Mouse (Mus musculus): ENCODE data around the gene Capns1. TPM values are rescaled to one million over a fixed set of nuclear protein-coding genes. Genes with fewer than 3 reads are reported as not detected.
A peak's percentile ranks its signal among the peaks of the same experiment; 100 is the strongest.

The Capns1 gene
- total RNA-seq, 1 experiment = 164 TPM

GRCm38 (mm10) chr7:30231328-30231668 is 32.7 kb upstream of the Capns1 start:
- DNase-seq (ENCODE audit: low read depth, low spot score) = no peak
- Histone ChIP-seq H3K4me3 (ENCODE audit: insufficient read depth in 1 of 2, low read depth in 1 of 2, low read length in 2 of 2, poor library complexity in 1 of 2, severe bottlenecking in 1 of 2) (peak overlapping the region; percentile 81 to 89), H3K27ac (ENCODE audit: insufficient read depth, low read depth, low read length, poor library complexity, severe bottlenecking) (no peak overlapping the region), H3K4me1 (ENCODE audit: control insufficient read depth in 2 of 2, insufficient read depth in 2 of 2, low read length in 2 of 2, poor library complexity in 1 of 2) (peaks cover 0 to 8% of the 10 kb centered on the region in 2 experiments; a peak in 1 of 4 replicates), H3K9me3 (ENCODE audit: control insufficient read depth, insufficient read depth, low read depth, low read length) (no peaks in the 10 kb centered on the region), H3K36me3 (ENCODE audit: control insufficient read depth, insufficient read depth, low read length, poor library complexity, severe bottlenecking) (peaks cover 18% of the 10 kb centered on the region), H3K9ac (ENCODE audit: insufficient read depth, low read depth, low read length, poor library complexity, severe bottlenecking) (peak overlapping the region; percentile 74)
- TF ChIP-seq HCFC1 (IDR thresholded peaks at IDR 0.05; ENCODE audit: borderline replicate concordance, insufficient read depth, low read length) = no peak
- TF ChIP-seq CHD2 (IDR thresholded peaks at IDR 0.05; ENCODE audit: low read depth, low read length) = no peak
- TF ChIP-seq ZNF384 (IDR thresholded peaks at IDR 0.05; ENCODE audit: low read depth, low read length) = no peak
- TF ChIP-seq MAFK (IDR thresholded peaks at IDR 0.05; ENCODE audit: insufficient read depth, low read depth, low read length) = no peak
- no peak for TF ChIP-seq ZC3H11A (IDR thresholded peaks at IDR 0.05; ENCODE audit: borderline replicate concordance, low read depth, low read length)
- in situ Hi-C loops (cut with MboI; ENCODE audit: low sequenced_read_pairs in 2 of 2, unreplicated experiment in 2 of 2) = no loop called here

- in situ Hi-C loops (cut with MboI; ENCODE audit: low sequenced_read_pairs in 2 of 2, unreplicated experiment in 2 of 2) = no loop called here
- no peak for DNase-seq (ENCODE audit: low read depth, low spot score)
- TF ChIP-seq MAFK (IDR thresholded peaks at IDR 0.05; ENCODE audit: insufficient read depth, low read depth, low read length) (no peak), ZNF384 (IDR thresholded peaks at IDR 0.05; ENCODE audit: low read depth, low read length) (no peak)
- H3K27ac ChIP-seq (ENCODE audit: insufficient read depth, low read depth, low read length, poor library complexity, severe bottlenecking) = no peak overlapping the region
- H3K4me3 ChIP-seq (ENCODE audit: insufficient read depth in 1 of 2, low read depth in 1 of 2, low read length in 2 of 2, poor library complexity in 1 of 2, severe bottlenecking in 1 of 2) = no peak overlapping the region
- H3K9me3 ChIP-seq (ENCODE audit: control insufficient read depth, insufficient read depth, low read depth, low read length) = no peaks in the 10 kb centered on the region
- peaks cover 0 to 4% of the 10 kb centered on the region in 2 experiments; a peak in 1 of 4 replicates for H3K4me1 ChIP-seq (ENCODE audit: control insufficient read depth in 2 of 2, insufficient read depth in 2 of 2, low read length in 2 of 2, poor library complexity in 1 of 2)
- H3K36me3 ChIP-seq (ENCODE audit: control insufficient read depth, insufficient read depth, low read length, poor library complexity, severe bottlenecking) = peaks cover 22% of the 10 kb centered on the region
- no peak overlapping the region for H3K9ac ChIP-seq (ENCODE audit: insufficient read depth, low read depth, low read length, poor library complexity, severe bottlenecking)
Measured at GRCm38 (mm10) chr7:30224206-30224605, 25.6 kb upstream of the Capns1 start.

GRCm38 (mm10) chr7:30222205-30222604 is 23.6 kb upstream of the Capns1 start:
- DNase-seq (ENCODE audit: low read depth, low spot score) = no peak
- TF ChIP-seq CHD2 (IDR thresholded peaks at IDR 0.05; ENCODE audit: low read depth, low read length) = no peak
- TF ChIP-seq ZNF384 (IDR thresholded peaks at IDR 0.05; ENCODE audit: low read depth, low read length) = no peak
- no peak for TF ChIP-seq MAFK (IDR thresholded peaks at IDR 0.05; ENCODE audit: insufficient read depth, low read depth, low read length)
- Histone ChIP-seq H3K4me3 (ENCODE audit: insufficient read depth in 1 of 2, low read depth in 1 of 2, low read length in 2 of 2, poor library complexity in 1 of 2, severe bottlenecking in 1 of 2) (no peak overlapping the region), H3K36me3 (ENCODE audit: control insufficient read depth, insufficient read depth, low read length, poor library complexity, severe bottlenecking) (peaks cover 21% of the 10 kb centered on the region), H3K9me3 (ENCODE audit: control insufficient read depth, insufficient read depth, low read depth, low read length) (no peaks in the 10 kb centered on the region), H3K4me1 (ENCODE audit: control insufficient read depth in 2 of 2, insufficient read depth in 2 of 2, low read length in 2 of 2, poor library complexity in 1 of 2) (peaks cover 0 to 8% of the 10 kb centered on the region in 2 experiments; a peak in 1 of 4 replicates), H3K27ac (ENCODE audit: insufficient read depth, low read depth, low read length, poor library complexity, severe bottlenecking) (no peak overlapping the region), H3K9ac (ENCODE audit: insufficient read depth, low read depth, low read length, poor library complexity, severe bottlenecking) (no peak overlapping the region)
- in situ Hi-C loops (cut with MboI; ENCODE audit: low sequenced_read_pairs in 2 of 2, unreplicated experiment in 2 of 2) = no loop called here

- Histone ChIP-seq H3K9me3 (ENCODE audit: control insufficient read depth, insufficient read depth, low read depth, low read length) (no peaks in the 10 kb centered on the region), H3K27ac (ENCODE audit: insufficient read depth, low read depth, low read length, poor library complexity, severe bottlenecking) (no peak overlapping the region), H3K9ac (ENCODE audit: insufficient read depth, low read depth, low read length, poor library complexity, severe bottlenecking) (no peak overlapping the region), H3K4me3 (ENCODE audit: insufficient read depth in 1 of 2, low read depth in 1 of 2, low read length in 2 of 2, poor library complexity in 1 of 2, severe bottlenecking in 1 of 2) (no peak overlapping the region), H3K36me3 (ENCODE audit: control insufficient read depth, insufficient read depth, low read length, poor library complexity, severe bottlenecking) (peaks cover 17% of the 10 kb centered on the region), H3K4me1 (ENCODE audit: control insufficient read depth in 2 of 2, insufficient read depth in 2 of 2, low read length in 2 of 2, poor library complexity in 1 of 2) (peaks cover 0 to 10% of the 10 kb centered on the region in 2 experiments; a peak in 1 of 4 replicates)
- no peak for DNase-seq (ENCODE audit: low read depth, low spot score)
- in situ Hi-C loops (cut with MboI; ENCODE audit: low sequenced_read_pairs in 2 of 2, unreplicated experiment in 2 of 2) = no loop called here
- TF ChIP-seq CHD2 (IDR thresholded peaks at IDR 0.05; ENCODE audit: low read depth, low read length) = no peak
- no peak for TF ChIP-seq ZC3H11A (IDR thresholded peaks at IDR 0.05; ENCODE audit: borderline replicate concordance, low read depth, low read length)
- TF ChIP-seq ZNF384 (IDR thresholded peaks at IDR 0.05; ENCODE audit: low read depth, low read length) = no peak
- TF ChIP-seq HCFC1 (IDR thresholded peaks at IDR 0.05; ENCODE audit: borderline replicate concordance, insufficient read depth, low read length) = no peak
- no peak for TF ChIP-seq MAFK (IDR thresholded peaks at IDR 0.05; ENCODE audit: insufficient read depth, low read depth, low read length)
Measured at GRCm38 (mm10) chr7:30221433-30221832, 22.8 kb upstream of the Capns1 start.

GRCm38 (mm10) chr7:30220008-30220356 is 21.4 kb upstream of the Capns1 start:
- no peaks in the 10 kb centered on the region for H3K9me3 ChIP-seq (ENCODE audit: control insufficient read depth, insufficient read depth, low read depth, low read length)
- DNase-seq (ENCODE audit: low read depth, low spot score) = no peak
- peak overlapping the region; percentile 61 to 65 for H3K4me3 ChIP-seq (ENCODE audit: insufficient read depth in 1 of 2, low read depth in 1 of 2, low read length in 2 of 2, poor library complexity in 1 of 2, severe bottlenecking in 1 of 2)
- H3K9ac ChIP-seq (ENCODE audit: insufficient read depth, low read depth, low read length, poor library complexity, severe bottlenecking) = peak overlapping the region; percentile 69; the same call in 1 of the 2 replicates
- no peak for TF ChIP-seq CHD2 (IDR thresholded peaks at IDR 0.05; ENCODE audit: low read depth, low read length)
- TF ChIP-seq ZC3H11A (IDR thresholded peaks at IDR 0.05; ENCODE audit: borderline replicate concordance, low read depth, low read length) = no peak
- no peak for TF ChIP-seq MAFK (IDR thresholded peaks at IDR 0.05; ENCODE audit: insufficient read depth, low read depth, low read length)
- no peak for TF ChIP-seq HCFC1 (IDR thresholded peaks at IDR 0.05; ENCODE audit: borderline replicate concordance, insufficient read depth, low read length)
- no peak for TF ChIP-seq ZNF384 (IDR thresholded peaks at IDR 0.05; ENCODE audit: low read depth, low read length)
- no peak overlapping the region for H3K27ac ChIP-seq (ENCODE audit: insufficient read depth, low read depth, low read length, poor library complexity, severe bottlenecking)
- H3K4me1 ChIP-seq (ENCODE audit: control insufficient read depth in 2 of 2, insufficient read depth in 2 of 2, low read length in 2 of 2, poor library complexity in 1 of 2) = peaks cover 0 to 10% of the 10 kb centered on the region in 2 experiments; a peak in 1 of 4 replicates
- in situ Hi-C loops (cut with MboI; ENCODE audit: low sequenced_read_pairs in 2 of 2, unreplicated experiment in 2 of 2) = no loop called here
- peaks cover 7% of the 10 kb centered on the region for H3K36me3 ChIP-seq (ENCODE audit: control insufficient read depth, insufficient read depth, low read length, poor library complexity, severe bottlenecking)

Measured in ES-E14 (cell line).